Mouse (Mus musculus): ENCODE measurements around the gene Rnd2. TPM values are rescaled to one million over a fixed set of nuclear protein-coding genes. Genes with fewer than 3 reads are reported as not detected.

Rnd2 gene
- polyA plus RNA-seq, 1 experiment from 2014 or later, result 9.4 TPM

DNA sequence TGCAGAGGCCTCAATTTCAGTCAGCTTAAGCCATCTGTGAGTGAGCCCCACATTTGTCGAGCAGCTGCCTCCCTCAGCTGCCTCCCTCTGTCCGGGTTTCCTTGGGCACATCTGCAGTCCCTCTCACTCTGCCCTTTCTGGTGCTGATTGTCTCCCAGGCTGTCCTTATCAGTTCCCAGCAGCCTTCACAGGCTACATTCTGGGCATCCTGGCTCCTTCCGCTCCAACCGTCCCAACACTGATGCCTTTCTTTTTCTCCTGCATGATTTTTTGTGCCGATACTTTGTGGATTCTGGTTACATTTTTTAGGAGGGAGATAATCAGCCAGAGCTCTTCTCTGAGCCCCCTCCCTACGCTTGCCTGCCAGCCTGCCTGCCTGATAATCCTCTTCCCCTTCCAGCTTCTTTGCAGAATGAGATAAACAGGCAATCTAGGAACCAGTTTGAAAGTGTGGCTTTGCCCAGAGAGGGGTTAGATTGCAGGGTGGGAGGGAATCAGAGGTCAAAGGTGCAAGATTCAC, 20.8 kb downstream of the Rnd2 start:
- no peak overlapping the region for H3K4me2 ChIP-seq (replicated peaks; ENCODE audit: low read depth, low read length)
- H3K4me3 ChIP-seq (ENCODE audit: low read depth, low read length), result no peak overlapping the region
- H3K27ac ChIP-seq (ENCODE audit: low read length), result no peak overlapping the region
- no peaks in the 10 kb centered on the region for H3K4me1 ChIP-seq (ENCODE audit: insufficient read depth, low read depth, low read length)
- H3K9me3 ChIP-seq (ENCODE audit: low read length), result no peaks in the 10 kb centered on the region
- TF ChIP-seq EP300 (IDR thresholded peaks at IDR 0.05) (no peak), CTCF (IDR thresholded peaks at IDR 0.05) (no peak)
- H3K9ac ChIP-seq (replicated peaks; ENCODE audit: low read depth), result no peak overlapping the region
- no peaks in the 10 kb centered on the region for H3K27me3 ChIP-seq (replicated peaks; ENCODE audit: insufficient read depth, low read length)
- H3K36me3 ChIP-seq (ENCODE audit: insufficient read depth, low read length), result no peaks in the 10 kb centered on the region
- 40% methylated on average over 6 of the region's 6 CpGs for WGBS
- no peak for ATAC-seq
- DNase-seq (ENCODE audit: low spot score), result no peak

DNA sequence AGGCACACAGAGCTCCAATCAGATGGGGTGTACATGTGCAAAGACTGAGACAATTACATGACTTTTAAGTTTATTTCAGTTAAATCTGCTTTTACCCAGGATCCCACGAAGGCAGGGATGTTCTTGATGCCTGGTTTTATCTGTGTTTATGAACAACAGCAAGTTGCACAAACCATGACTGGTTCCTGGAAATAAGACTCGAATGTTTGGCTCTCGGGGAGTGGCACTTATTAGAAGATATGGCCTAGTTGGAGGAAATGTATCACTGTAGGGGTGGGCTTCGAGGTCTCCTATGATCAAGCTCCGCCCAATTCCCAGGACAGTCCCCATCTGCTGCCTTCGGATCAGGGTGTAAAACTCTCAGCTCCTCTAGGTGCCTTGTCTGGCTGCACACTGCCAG, 21.3 kb downstream of the Rnd2 start:
- Histone ChIP-seq H3K4me3 (ENCODE audit: low read depth, low read length) (no peak overlapping the region), H3K9ac (replicated peaks; ENCODE audit: low read depth) (no peak overlapping the region), H3K4me1 (ENCODE audit: insufficient read depth, low read depth, low read length) (no peaks in the 10 kb centered on the region), H3K9me3 (ENCODE audit: low read length) (no peaks in the 10 kb centered on the region), H3K36me3 (ENCODE audit: insufficient read depth, low read length) (no peaks in the 10 kb centered on the region), H3K27me3 (replicated peaks; ENCODE audit: insufficient read depth, low read length) (no peaks in the 10 kb centered on the region), H3K27ac (ENCODE audit: low read length) (no peak overlapping the region), H3K4me2 (replicated peaks; ENCODE audit: low read depth, low read length) (no peak overlapping the region)
- no peak for DNase-seq (ENCODE audit: low spot score)
- no peak for ATAC-seq
- TF ChIP-seq EP300 (IDR thresholded peaks at IDR 0.05), result no peak
- no peak for TF ChIP-seq CTCF (IDR thresholded peaks at IDR 0.05)
- WGBS, result 65% methylated on average over 6 of the region's 6 CpGs

DNA sequence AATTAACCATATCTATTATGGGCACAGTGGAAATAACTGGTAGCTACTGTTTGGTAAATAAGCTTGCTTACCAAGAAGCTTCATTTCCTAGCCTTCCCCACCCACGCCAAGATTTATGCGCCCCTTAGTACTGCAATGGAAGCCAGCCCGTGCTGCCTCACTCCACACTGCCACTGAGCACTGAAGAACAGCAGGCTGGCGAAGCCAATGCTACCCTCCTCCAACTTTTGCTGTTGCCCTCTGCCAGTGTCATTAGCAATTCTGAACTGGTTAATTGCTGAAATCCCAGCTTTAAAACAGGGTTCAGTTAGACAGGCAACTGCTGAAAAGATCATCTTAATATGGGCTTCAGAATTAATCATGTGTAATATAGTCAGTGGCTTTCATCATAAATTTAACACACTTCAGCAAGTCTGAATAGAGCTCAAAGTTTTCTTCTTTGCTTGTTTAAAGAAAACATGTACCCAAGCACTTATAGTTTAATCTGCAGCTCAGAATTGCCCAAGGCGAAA, 41.5 kb downstream of the Rnd2 start:
- TF ChIP-seq CTCF (IDR thresholded peaks at IDR 0.05) (no peak), EP300 (IDR thresholded peaks at IDR 0.05) (no peak)
- Histone ChIP-seq H3K27ac (ENCODE audit: low read length) (no peak overlapping the region), H3K4me3 (ENCODE audit: low read depth, low read length) (no peak overlapping the region), H3K4me2 (replicated peaks; ENCODE audit: low read depth, low read length) (no peak overlapping the region), H3K9me3 (ENCODE audit: low read length) (no peaks in the 10 kb centered on the region), H3K27me3 (replicated peaks; ENCODE audit: insufficient read depth, low read length) (no peaks in the 10 kb centered on the region), H3K4me1 (ENCODE audit: insufficient read depth, low read depth, low read length) (no peaks in the 10 kb centered on the region), H3K36me3 (ENCODE audit: insufficient read depth, low read length) (no peaks in the 10 kb centered on the region; the same call in 1 of the 2 replicates), H3K9ac (replicated peaks; ENCODE audit: low read depth) (no peak overlapping the region)
- 87% methylated on average over 5 of the region's 5 CpGs for whole genome bisulfite sequencing
- ATAC-seq (no peak), DNase-seq (ENCODE audit: low spot score) (no peak)

DNA sequence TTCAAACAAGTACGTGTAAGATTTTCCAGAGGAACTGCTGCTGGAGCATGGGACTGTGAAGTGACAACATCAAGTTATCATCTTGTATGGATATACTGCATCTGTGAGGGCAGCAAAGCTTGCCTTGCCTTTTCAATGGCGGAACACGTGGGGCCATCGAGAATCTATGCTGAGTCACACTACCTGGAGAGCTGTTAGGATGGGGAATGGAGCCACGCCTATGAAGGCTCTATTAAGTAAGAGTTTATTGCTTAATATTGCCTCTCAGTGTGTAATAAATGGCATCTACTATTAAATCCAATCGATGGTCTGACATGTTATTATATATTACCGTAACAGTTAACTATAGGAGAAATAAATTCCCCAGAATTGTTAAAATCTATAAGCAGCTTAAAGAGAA, 42.3 kb downstream of the Rnd2 start:
- Histone ChIP-seq H3K4me2 (replicated peaks; ENCODE audit: low read depth, low read length) (no peak overlapping the region), H3K27ac (ENCODE audit: low read length) (no peak overlapping the region), H3K4me1 (ENCODE audit: insufficient read depth, low read depth, low read length) (no peaks in the 10 kb centered on the region), H3K27me3 (replicated peaks; ENCODE audit: insufficient read depth, low read length) (no peaks in the 10 kb centered on the region), H3K4me3 (ENCODE audit: low read depth, low read length) (no peak overlapping the region), H3K36me3 (ENCODE audit: insufficient read depth, low read length) (no peaks in the 10 kb centered on the region; the same call in 1 of the 2 replicates), H3K9ac (replicated peaks; ENCODE audit: low read depth) (no peak overlapping the region), H3K9me3 (ENCODE audit: low read length) (no peaks in the 10 kb centered on the region)
- ATAC-seq, result no peak
- WGBS, result 87% methylated on average over 7 of the region's 7 CpGs
- TF ChIP-seq EP300 (IDR thresholded peaks at IDR 0.05), result no peak
- TF ChIP-seq CTCF (IDR thresholded peaks at IDR 0.05), result no peak
- peak; percentile 10 for DNase-seq (ENCODE audit: low spot score)

DNA sequence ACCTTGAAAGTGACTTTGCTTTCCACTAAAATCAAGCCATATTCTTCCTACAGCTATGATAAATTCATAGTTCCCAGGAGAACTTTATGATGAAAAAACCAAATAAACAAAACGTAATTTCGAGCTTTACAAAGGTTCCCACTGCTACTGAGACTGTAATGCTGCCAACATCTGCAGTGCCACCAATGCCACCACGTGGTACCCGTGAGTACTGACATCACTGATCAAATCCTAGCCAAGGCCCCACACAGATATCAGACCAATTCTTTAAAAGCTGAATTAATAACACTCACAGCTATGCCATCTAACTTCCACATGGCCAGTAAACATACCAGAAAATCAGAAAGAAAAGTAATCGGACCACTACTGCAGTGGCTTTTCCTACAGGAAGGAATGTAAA, 54.1 kb downstream of the Rnd2 start:
- TF ChIP-seq CTCF (IDR thresholded peaks at IDR 0.05) (peak; percentile 28), EP300 (IDR thresholded peaks at IDR 0.05) (no peak)
- Histone ChIP-seq H3K9ac (replicated peaks; ENCODE audit: low read depth) (no peak overlapping the region), H3K27me3 (replicated peaks; ENCODE audit: insufficient read depth, low read length) (no peaks in the 10 kb centered on the region), H3K9me3 (ENCODE audit: low read length) (no peaks in the 10 kb centered on the region), H3K4me1 (ENCODE audit: insufficient read depth, low read depth, low read length) (no peaks in the 10 kb centered on the region), H3K36me3 (ENCODE audit: insufficient read depth, low read length) (no peaks in the 10 kb centered on the region), H3K4me2 (replicated peaks; ENCODE audit: low read depth, low read length) (no peak overlapping the region), H3K4me3 (ENCODE audit: low read depth, low read length) (no peak overlapping the region), H3K27ac (ENCODE audit: low read length) (no peak overlapping the region)
- ATAC-seq (no peak), DNase-seq (ENCODE audit: low spot score) (no peak)
- 79% methylated on average over 5 of the region's 5 CpGs for whole genome bisulfite sequencing

DNA sequence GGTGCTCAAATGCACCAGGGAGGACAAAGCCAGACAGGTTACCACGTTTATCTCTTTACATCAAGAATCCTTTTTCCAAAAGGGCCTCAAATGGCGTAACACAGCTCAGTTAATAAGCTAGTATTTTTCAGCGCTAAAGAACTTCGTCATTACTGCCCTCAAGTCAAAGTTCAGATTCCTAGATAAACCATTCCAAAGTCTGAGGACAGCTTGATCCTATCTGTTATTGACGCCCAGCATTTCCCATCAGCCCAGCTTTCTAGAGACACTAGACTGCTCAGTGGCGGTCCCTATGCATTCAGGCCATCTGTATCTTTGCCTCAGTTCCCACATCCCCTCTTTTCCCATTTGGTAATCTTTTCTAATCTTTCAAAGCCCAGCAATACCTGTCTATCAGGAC, 54.6 kb downstream of the Rnd2 start:
- TF ChIP-seq CTCF (IDR thresholded peaks at IDR 0.05) (no peak), EP300 (IDR thresholded peaks at IDR 0.05) (no peak)
- WGBS, result 88% methylated on average over 6 of the region's 6 CpGs
- DNase-seq (ENCODE audit: low spot score) (no peak), ATAC-seq (no peak)
- no peaks in the 10 kb centered on the region for H3K36me3 ChIP-seq (ENCODE audit: insufficient read depth, low read length)
- H3K4me1 ChIP-seq (ENCODE audit: insufficient read depth, low read depth, low read length), result no peaks in the 10 kb centered on the region
- no peak overlapping the region for H3K27ac ChIP-seq (ENCODE audit: low read length)
- H3K9me3 ChIP-seq (ENCODE audit: low read length), result no peaks in the 10 kb centered on the region
- no peak overlapping the region for H3K4me2 ChIP-seq (replicated peaks; ENCODE audit: low read depth, low read length)
- H3K9ac ChIP-seq (replicated peaks; ENCODE audit: low read depth), result no peak overlapping the region
- no peaks in the 10 kb centered on the region for H3K27me3 ChIP-seq (replicated peaks; ENCODE audit: insufficient read depth, low read length)
- H3K4me3 ChIP-seq (ENCODE audit: low read depth, low read length), result no peak overlapping the region

Small RNA genes within 50 kb of the gene (microRNA-seq; reads per million reads assigned to microRNA genes)
- not detected for gene Mir6929

Other genes with a start within 250 kb of the Rnd2 start
- gene Ezh1, start 238.5 kb upstream of the Rnd2 start, polyA plus RNA-seq (2015; fragmentation: Nextera tagmentation; extraction: Ambion mirVana), result 17.1 and 17.4 TPM in 2 replicates
- 759 and 834 TPM in 2 replicates for gene Ramp2, start 219.0 kb upstream of the Rnd2 start, polyA plus RNA-seq (2015; fragmentation: Nextera tagmentation; extraction: Ambion mirVana)
- gene Vps25, start 211.3 kb upstream of the Rnd2 start, polyA plus RNA-seq (2015; fragmentation: Nextera tagmentation; extraction: Ambion mirVana), result 121 and 133 TPM in 2 replicates
- gene Wnk4, start 204.4 kb upstream of the Rnd2 start, polyA plus RNA-seq (2015; fragmentation: Nextera tagmentation; extraction: Ambion mirVana), result 10.6 and 14.6 TPM in 2 replicates
- 1.1 TPM in 2 replicates for gene Cntd1, start 186.0 kb upstream of the Rnd2 start, polyA plus RNA-seq (2015; fragmentation: Nextera tagmentation; extraction: Ambion mirVana)
- gene Coa3, start 185.9 kb upstream of the Rnd2 start, polyA plus RNA-seq (2015; fragmentation: Nextera tagmentation; extraction: Ambion mirVana), result 159 and 166 TPM in 2 replicates
- 149 and 152 TPM in 2 replicates for gene Becn1, start 162.7 kb upstream of the Rnd2 start, polyA plus RNA-seq (2015; fragmentation: Nextera tagmentation; extraction: Ambion mirVana)
- 44.1 and 47.4 TPM in 2 replicates for gene Psme3, start 148.8 kb upstream of the Rnd2 start, polyA plus RNA-seq (2015; fragmentation: Nextera tagmentation; extraction: Ambion mirVana)
- 0.44 and 0.45 TPM in 2 replicates for gene Aoc2, start 139.9 kb upstream of the Rnd2 start, polyA plus RNA-seq (2015; fragmentation: Nextera tagmentation; extraction: Ambion mirVana)
- gene Aoc3, start 134.4 kb upstream of the Rnd2 start, polyA plus RNA-seq (2015; fragmentation: Nextera tagmentation; extraction: Ambion mirVana), result 1.6 and 1.9 TPM in 2 replicates
- 0.07 TPM in 1 of 2 replicates, not detected in the other for gene G6pc, start 97.4 kb upstream of the Rnd2 start, polyA plus RNA-seq (2015; fragmentation: Nextera tagmentation; extraction: Ambion mirVana)
- gene Aarsd1, start 47.4 kb upstream of the Rnd2 start, polyA plus RNA-seq (2015; fragmentation: Nextera tagmentation; extraction: Ambion mirVana), result 26.5 and 27.0 TPM in 2 replicates
- 2.6 and 2.9 TPM in 2 replicates for gene Gm27029, start 40.2 kb upstream of the Rnd2 start, polyA plus RNA-seq (2015; fragmentation: Nextera tagmentation; extraction: Ambion mirVana)
- gene Rundc1, start 39.9 kb upstream of the Rnd2 start, polyA plus RNA-seq (2015; fragmentation: Nextera tagmentation; extraction: Ambion mirVana), result 14.3 and 15.5 TPM in 2 replicates
- gene Ptges3l, start 39.7 kb upstream of the Rnd2 start, polyA plus RNA-seq (2015; fragmentation: Nextera tagmentation; extraction: Ambion mirVana), result 6.5 and 7.3 TPM in 2 replicates
- 221 and 251 TPM in 2 replicates for gene Rpl27, start 22.7 kb upstream of the Rnd2 start, polyA plus RNA-seq (2015; fragmentation: Nextera tagmentation; extraction: Ambion mirVana)
- gene Ifi35, start 16.6 kb upstream of the Rnd2 start, polyA plus RNA-seq (2015; fragmentation: Nextera tagmentation; extraction: Ambion mirVana), result 48.1 and 50.6 TPM in 2 replicates
- 76.4 and 88.1 TPM in 2 replicates for gene Vat1, start 1.2 kb downstream of the Rnd2 start, polyA plus RNA-seq (2015; fragmentation: Nextera tagmentation; extraction: Ambion mirVana)
- gene Brca1, start 87.0 kb downstream of the Rnd2 start, polyA plus RNA-seq (2015; fragmentation: Nextera tagmentation; extraction: Ambion mirVana), result 0.42 and 1.5 TPM in 2 replicates
- 57.2 and 58.7 TPM in 2 replicates for gene Nbr1, start 87.2 kb downstream of the Rnd2 start, polyA plus RNA-seq (2015; fragmentation: Nextera tagmentation; extraction: Ambion mirVana)
- gene Tmem106a, start 117.2 kb downstream of the Rnd2 start, polyA plus RNA-seq (2015; fragmentation: Nextera tagmentation; extraction: Ambion mirVana), result 7.6 TPM in 2 replicates
- not detected in 2 replicates for gene Gm11634, start 134.3 kb downstream of the Rnd2 start, polyA plus RNA-seq (2015; fragmentation: Nextera tagmentation; extraction: Ambion mirVana)
- gene Rdm1, start 162.2 kb downstream of the Rnd2 start, polyA plus RNA-seq (2015; fragmentation: Nextera tagmentation; extraction: Ambion mirVana), result 20.1 and 34.1 TPM in 2 replicates
- 25.2 and 33.1 TPM in 2 replicates for gene Arl4d, start 200.5 kb downstream of the Rnd2 start, polyA plus RNA-seq (2015; fragmentation: Nextera tagmentation; extraction: Ambion mirVana)

Measured in lung, postnatal 0 days (tissue).